Mouse (Mus musculus) WW6 (cell line): ENCODE measurements around the gene Fam83f.

ENCODE experiments used
- DNase-seq: peaks from one replicate; pipeline ENCODE4 v3.0.0-alpha.2; 2013; ENCODE audit warnings: low read depth, low spot score

Gene Fam83f

DNA sequence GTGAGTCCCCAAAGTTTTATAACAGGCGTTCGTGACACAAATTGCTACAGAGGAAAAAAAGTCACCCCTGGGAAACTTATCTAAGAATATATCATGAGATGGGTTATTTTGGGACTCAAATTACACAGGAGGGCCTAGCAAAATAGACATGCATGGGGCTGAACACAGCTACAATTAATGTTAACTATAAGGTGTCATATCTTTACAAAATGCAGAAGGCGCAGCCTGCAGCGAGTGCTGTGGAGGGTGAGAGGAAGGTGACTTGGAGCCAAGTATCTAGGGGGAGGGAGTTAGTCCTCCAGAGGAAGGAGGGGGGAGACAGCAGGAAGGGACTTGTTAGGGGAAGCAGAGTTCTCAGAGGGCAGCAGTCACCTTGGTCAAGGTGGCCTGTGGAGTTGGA, 7.2 kb upstream of the Fam83f start:
- DNase-seq = no peak

DNA sequence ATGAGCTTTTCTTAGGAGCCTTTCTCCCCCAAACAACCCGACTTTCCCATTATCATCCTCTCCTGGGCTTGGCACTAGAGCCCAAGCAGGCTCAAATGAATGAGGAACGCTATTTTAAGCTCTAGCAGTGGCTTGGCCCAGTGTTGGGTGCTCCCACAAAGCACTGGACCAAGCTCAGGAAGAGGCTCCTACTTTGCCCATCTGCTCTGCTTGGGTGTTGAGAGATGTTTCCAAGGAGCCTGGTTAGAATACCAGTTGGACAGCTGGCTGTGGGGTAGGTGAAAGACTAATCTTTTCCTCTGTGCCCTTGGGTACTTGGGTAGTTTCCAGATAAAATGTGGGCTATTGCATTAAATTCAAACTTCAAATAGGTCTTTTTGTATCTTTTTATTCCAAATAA, 1.2 kb downstream of the Fam83f start:
- DNase-seq = no peak

DNA sequence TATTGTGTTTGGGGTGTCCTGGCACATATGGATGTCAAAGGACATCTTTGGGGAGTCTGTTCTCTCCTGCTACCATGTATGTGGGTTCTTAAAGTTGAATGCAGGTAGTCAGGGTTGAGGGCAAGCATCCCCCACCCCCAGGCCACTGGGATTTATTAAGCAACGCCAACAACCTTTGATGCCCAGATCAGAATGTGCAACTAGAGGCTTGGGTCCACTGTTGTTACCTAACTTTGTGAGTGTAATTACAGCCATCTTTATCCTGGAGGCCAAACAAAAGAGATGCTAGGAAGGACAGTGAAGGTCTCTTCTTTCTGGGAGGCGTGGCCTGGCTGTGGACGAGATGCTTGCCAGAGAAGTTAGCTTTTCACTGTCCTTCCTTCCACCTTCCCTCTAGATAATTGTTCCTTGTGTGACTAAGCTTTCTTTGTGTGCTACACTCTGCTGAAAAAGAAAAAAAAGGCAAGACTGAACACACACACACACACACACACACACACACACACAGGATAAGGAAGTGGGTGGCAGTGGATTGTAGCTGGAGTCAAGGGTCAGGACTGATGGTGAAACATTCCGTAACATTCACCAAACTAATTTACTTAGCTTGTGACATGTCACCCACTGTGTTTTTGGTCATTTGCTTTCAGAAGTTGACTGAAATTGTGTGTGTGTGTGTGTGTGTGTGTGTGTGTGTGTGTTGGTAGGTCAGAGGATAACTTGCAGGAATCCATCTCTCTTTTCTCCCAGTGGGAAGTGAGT, 1.9 kb downstream of the Fam83f start:
- no peak for DNase-seq

GRCm38 (mm10) chr15:80674700-80675099, 3.1 kb downstream of the Fam83f start:
- DNase-seq = no peak

DNA sequence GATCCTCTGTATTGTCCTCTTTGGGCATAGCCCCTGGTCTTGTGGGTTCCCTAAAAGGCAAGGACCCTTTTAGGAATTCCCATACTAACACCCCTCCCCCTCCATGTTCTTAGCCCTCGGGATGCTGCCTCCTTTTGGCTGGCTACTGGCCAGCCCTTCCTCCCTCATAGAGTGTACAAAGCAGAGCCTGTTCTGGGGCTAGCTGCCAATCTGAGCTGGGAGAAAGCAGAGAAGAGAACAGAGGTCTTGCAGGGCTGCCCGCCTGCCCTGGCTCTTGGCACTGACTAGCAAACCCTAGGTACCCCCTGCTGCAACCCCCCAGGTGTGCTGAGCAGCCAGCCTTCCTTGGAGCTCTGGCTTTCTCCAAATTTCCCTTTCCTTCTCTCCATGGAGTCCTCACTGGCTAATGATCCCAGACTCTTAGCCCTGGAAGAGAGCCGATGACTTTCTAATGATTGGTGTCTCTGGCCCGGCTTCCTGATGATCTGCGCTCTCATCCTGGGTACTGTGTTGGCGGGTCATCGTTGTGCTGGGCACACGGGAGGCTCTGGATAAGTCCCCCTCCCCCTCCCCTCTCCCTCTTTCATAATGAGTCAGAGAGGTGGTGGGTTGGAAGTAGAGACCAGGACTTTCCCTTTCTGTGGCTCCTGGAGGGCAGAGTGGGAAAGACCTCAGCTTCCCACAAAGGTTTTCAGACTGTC, 8.0 kb downstream of the Fam83f start:
- no peak for DNase-seq

DNA sequence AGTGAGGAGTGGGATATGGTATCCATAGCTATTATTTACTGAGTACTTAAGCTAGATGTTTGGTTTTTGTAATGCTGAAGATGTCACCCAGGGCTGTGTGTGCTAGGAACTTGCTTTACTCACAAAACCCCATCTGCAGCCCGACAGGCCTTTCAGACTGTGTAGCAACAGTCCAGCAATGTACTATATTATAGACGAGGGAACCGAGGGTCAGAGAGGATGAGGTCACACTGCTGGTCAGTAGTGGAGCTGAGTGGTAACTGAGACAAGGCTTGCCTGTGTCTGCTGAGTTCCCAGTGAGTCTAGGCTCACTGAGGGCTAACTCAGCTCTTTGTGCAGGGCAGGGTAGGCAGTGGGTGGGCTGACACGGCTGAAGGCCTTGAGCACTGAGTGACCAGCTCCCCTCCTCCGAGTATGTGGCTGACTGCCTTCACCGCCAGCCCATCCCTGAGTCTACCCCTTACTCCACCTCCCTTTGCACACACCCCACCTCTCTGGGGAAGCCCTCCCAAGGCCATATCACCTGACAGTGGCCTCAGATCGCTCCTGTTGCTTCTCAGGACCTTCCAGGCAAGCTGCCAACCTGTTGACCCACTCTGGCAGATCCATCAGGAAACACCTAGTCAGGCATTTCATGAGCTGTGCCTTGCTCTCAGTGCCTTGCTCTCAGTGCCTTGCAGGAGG, 8.8 kb downstream of the Fam83f start:
- no peak for DNase-seq

DNA sequence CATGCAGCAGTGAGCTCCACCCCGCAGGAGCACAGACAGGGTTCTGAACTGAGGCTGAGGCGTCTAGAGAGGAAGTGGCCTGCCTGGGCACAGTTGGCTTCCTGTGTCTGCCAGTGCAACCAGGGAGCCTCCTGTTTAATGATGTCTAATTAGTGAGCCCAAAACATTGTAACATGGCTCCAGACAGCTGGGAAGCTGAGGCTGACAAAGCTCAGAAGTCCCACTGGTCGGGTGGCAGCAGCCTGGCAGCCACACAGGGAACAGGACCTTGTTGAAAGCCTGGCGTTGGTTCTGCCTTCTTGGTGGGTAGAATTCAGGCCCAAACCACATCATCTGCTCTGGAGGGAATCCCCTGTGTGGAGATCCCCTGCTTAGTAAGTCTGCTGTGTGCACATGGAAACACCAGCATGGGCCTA, 9.8 kb downstream of the Fam83f start:
- DNase-seq = no peak

DNA sequence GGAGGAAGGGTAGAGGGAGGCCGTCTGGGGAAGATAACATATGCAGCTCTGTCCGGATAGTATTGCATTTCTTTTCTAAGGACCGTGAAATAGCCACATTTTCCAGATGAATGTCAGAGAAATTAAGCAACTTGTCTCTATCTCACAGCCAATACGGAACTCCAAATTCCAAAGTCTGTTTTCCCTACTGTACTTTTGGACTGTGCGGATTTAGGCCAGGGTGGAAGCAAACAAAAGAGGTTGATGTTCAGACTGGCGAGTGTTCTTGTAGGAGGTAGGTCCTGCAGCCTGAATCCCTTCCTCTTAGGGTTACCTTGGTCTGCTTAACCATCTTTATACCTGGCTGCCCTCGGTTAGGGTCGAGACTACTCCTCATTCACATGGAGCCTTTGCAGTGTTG, 10.7 kb downstream of the Fam83f start:
- DNase-seq = no peak

DNA sequence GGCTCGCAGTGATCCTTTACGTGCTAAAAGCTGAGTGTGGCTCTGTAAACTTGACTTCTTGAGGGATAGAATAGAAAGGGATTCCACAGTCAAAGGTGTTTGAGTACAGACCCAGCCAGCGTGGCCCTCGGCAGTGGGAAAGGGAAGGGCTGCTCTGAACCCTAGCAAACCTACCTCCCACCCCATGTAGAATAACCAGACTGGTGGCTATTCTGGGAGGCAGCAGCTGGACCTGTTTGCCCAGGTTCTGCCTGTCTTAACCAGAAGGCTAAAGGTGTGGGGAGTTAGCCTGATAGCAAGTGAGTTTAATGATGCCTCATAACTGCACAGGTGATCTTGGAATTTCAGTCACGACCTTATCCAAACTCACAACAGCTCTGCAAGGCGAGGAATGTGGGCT, 11.5 kb downstream of the Fam83f start:
- DNase-seq = no peak

- DNase-seq = no peak
These were observed 12.3 kb downstream of the Fam83f start for GRCm38 (mm10) chr15:80683990-80684389.

- DNase-seq = no peak
These were observed 13.3 kb downstream of the Fam83f start for GRCm38 (mm10) chr15:80684786-80685602.

GRCm38 (mm10) chr15:80685603-80685895, 13.9 kb downstream of the Fam83f start:
- DNase-seq = no peak

- no peak for DNase-seq
These were observed 16.9 kb downstream of the Fam83f start for GRCm38 (mm10) chr15:80688536-80688935.

DNA sequence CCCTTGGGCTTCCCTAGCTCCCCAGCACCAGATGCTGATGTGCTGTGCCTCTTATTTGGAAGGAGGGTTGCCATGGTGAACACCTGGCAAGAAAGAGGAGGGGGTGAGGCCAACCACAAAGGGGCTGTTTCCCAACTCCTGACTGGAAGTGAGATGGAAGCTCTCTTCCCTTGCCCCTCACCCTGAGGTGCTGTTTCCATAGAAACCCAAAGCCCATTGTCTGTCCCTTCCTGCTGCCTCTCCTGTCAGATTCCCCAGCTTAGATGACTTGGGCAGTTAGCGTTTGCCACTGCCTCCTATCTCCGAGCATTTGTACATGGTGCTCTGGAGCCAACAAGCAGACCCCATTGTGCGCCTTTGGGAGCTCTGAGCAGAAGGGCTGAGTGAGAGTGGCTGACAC, 21.8 kb downstream of the Fam83f start:
- no peak for DNase-seq

- DNase-seq = no peak
These were observed 22.7 kb downstream of the Fam83f start for GRCm38 (mm10) chr15:80694125-80694910.

DNA sequence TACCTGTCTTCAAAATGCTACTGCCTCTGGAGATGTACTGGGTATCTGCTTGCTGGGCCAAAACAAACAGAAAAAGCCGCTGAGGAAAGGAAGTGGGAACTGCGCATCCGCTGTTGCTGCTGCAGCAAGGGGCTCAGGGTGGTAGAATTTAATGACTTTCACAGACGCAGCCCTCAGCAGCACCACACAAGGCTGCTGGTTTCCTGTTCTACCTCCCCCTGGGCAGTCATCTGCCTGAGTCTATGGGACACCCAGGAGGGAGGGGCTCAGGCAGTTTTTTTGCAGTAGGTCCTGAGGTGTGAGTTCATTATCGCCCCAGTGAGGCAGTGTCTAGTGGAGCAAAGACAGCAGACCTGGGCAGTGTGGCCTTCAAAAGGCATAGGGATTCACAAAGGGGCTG, 25.9 kb downstream of the Fam83f start:
- DNase-seq = no peak

- no peak for DNase-seq
These were observed 30.0 kb downstream of the Fam83f start for GRCm38 (mm10) chr15:80701481-80702257.

- DNase-seq = no peak
These were observed 31.3 kb downstream of the Fam83f start for GRCm38 (mm10) chr15:80702910-80703309.

DNA sequence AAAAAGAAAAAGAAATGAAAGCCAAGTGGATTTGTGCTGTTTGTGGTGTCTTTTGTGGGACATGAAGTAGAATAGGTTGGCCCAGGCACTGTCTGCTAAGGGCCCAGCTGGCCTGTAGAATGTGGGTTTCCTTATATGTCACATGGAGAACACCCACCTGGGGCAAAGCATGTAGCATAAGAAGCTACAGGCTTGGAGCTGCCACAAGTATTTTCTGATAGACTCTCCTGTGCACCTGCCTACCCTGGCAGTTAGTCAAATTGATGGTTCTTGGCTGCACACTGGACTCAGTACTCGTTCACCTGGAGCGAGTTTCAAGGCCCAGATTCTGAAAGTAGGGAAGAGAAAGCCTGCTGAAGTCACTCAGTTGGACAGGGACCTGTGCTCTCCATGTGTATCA, 31.8 kb downstream of the Fam83f start:
- DNase-seq = no peak

DNA sequence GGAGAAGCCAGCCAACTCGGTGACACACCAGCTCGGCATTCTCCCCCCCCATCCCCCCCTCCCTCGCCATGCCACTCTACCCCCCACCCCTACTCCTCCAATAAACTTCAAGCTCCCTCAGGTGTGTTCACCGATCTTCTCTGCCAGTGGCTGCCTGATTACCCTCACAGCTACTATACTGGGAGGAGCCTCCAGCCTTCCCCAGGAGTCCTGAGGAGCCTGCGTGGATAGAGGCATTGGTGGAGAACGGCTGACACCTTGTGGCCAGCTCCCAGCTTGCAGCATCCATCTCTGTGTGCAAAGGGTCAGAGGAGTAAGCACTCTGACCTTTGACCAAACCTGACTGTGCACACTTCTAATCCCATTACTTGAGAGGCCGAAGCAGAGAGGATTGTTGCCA, 32.6 kb downstream of the Fam83f start:
- DNase-seq = no peak
